Mouse (Mus musculus) liver, embryonic 14.5 days (tissue): ENCODE data around the gene 2900026A02Rik. TPM values are rescaled to one million over a fixed set of nuclear protein-coding genes. Genes with fewer than 3 reads are reported as not detected.

Experiments
- ATAC-seq: fragments of 200-750 bp; cut with Nextera tagmentation; 2 replicates; pipeline ENCODE4 v1.8.0; 2017; ENCODE audit warnings: moderate number of reproducible peaks, mild to moderate bottlenecking, moderate library complexity; ENCODE audit not compliant: insufficient read depth
- DNase-seq, 3 experiments: peaks; one replicate each; pipeline ENCODE4 v3.0.0-alpha.2; 2012 to 2013; ENCODE audit warnings: low read depth in 3 of 3, low spot score in 3 of 3
- H3K27ac ChIP-seq: fragments of 300-500 bp; sonication (generic); 2 replicates; pipeline ENCODE4 v1.5.1; 2014; ENCODE audit warnings: moderate library complexity, mild to moderate bottlenecking, control low read depth, inconsistent platforms
- H3K27me3 ChIP-seq: fragments of 300-500 bp; sonication (generic); 2 replicates; pipeline ENCODE4 v1.6.1; 2014; ENCODE audit warnings: mild to moderate bottlenecking, low read length, moderate library complexity; ENCODE audit not compliant: control insufficient read depth, insufficient read depth
- H3K36me3 ChIP-seq: fragments of 300-500 bp; sonication (generic); replicated peaks from 2 replicates; pipeline ENCODE4 v1.6.1; 2014; ENCODE audit warnings: low read depth; ENCODE audit not compliant: control insufficient read depth, insufficient read depth
- H3K4me1 ChIP-seq, 2 experiments: fragments of 200-500 bp in 1 of 2; fragments of 300-500 bp in 1 of 2; sonication (generic) in 1 of 2; replicated peaks; 2 replicates each; pipeline ENCODE4 v1.6.1; 2012 to 2014; ENCODE audit warnings: antibody characterized with exemption in 1 of 2, inconsistent platforms in 1 of 2, low read length in 1 of 2; ENCODE audit not compliant: control insufficient read depth in 2 of 2, insufficient read depth in 2 of 2
- H3K4me2 ChIP-seq: fragments of 300-500 bp; sonication (generic); 2 replicates; pipeline ENCODE4 v1.6.1; 2014; ENCODE audit warnings: low read depth, mild to moderate bottlenecking, control low read depth, moderate library complexity
- H3K4me3 ChIP-seq, 2 experiments: fragments of 200-500 bp in 1 of 2; fragments of 300-500 bp in 1 of 2; sonication (generic) in 1 of 2; 2 replicates each; pipeline ENCODE4 v1.5.1; 2012 to 2014; ENCODE audit warnings: low read depth in 2 of 2, low read length in 2 of 2, mild to moderate bottlenecking in 2 of 2, control low read depth in 1 of 2, inconsistent platforms in 1 of 2, moderate library complexity in 1 of 2; ENCODE audit not compliant: insufficient read depth in 1 of 2
- H3K9ac ChIP-seq: fragments of 300-500 bp; sonication (generic); replicated peaks from 2 replicates; pipeline ENCODE4 v1.6.1; 2014; ENCODE audit warnings: mild to moderate bottlenecking, control low read depth, moderate library complexity
- H3K9me3 ChIP-seq: fragments of 300-500 bp; sonication (generic); 2 replicates; pipeline ENCODE4 v1.6.1; 2016; ENCODE audit warnings: low read length, mixed read lengths; ENCODE audit not compliant: control insufficient read depth
- CTCF ChIP-seq: IDR thresholded peaks from 2 replicates; pipeline ENCODE4 v1.5.1; 2016; ENCODE audit warnings: antibody characterized with exemption, low read depth, control low read depth
- EP300 ChIP-seq: IDR thresholded peaks from 2 replicates; pipeline ENCODE4 v1.6.1; 2016; ENCODE audit warnings: antibody characterized with exemption, low read depth
- WGBS: fragments of 180-500 bp; shearing (Covaris S2); extraction: QIAGEN DNeasy Blood & Tissue Kit; methylation state at CpG from one replicate; pipeline ENCODE4 v1.1.7; 2014; ENCODE audit not compliant: insufficient replicate concordance; 5-methylcytosine and 5-hydroxymethylcytosine counted together
- polyA plus RNA-seq, 2 experiments: library from polyadenylated mRNA; depleted of rRNA in 1 of 2; stranded (reverse) in 1 of 2; unstranded in 1 of 2; fragments of >200 nt; fragmentation: Nextera tagmentation in 1 of 2; extraction: Ambion mirVana in 1 of 2; gene quantifications; 2 replicates each; pipeline versions ENCODE4 v1.2.1 to v1.2.3; 2012 to 2014

Gene 2900026A02Rik
- polyA plus RNA-seq, 2 experiments: 0.63 to 1.1 TPM

GRCm38 (mm10) chr5:113208048-113208447 is 13.0 kb downstream of the 2900026A02Rik start:
- no peaks in the 10 kb centered on the region for H3K36me3 ChIP-seq
- DNase-seq (no peak), ATAC-seq (no peak)
- no peak overlapping the region for H3K9ac ChIP-seq
- TF ChIP-seq CTCF: no peak
- TF ChIP-seq EP300: no peak
- no peaks in the 10 kb centered on the region for H3K27me3 ChIP-seq
- H3K27ac ChIP-seq: no peak overlapping the region
- H3K4me2 ChIP-seq: no peak overlapping the region
- H3K4me3 ChIP-seq: no peak overlapping the region
- 49% methylated on average over 4 of the region's 4 CpGs for WGBS
- H3K9me3 ChIP-seq: no peaks in the 10 kb centered on the region
- H3K4me1 ChIP-seq: peaks cover 2 to 14% of the 10 kb centered on the region in 2 experiments; a peak in 2 of 4 replicates

- ATAC-seq: no peak
- DNase-seq: no peak
- no peaks in the 10 kb centered on the region for H3K36me3 ChIP-seq
- H3K9me3 ChIP-seq: no peaks in the 10 kb centered on the region
- no peak overlapping the region for H3K27ac ChIP-seq
- TF ChIP-seq EP300 (no peak), CTCF (no peak)
- no peak overlapping the region for H3K4me3 ChIP-seq
- H3K4me2 ChIP-seq: no peak overlapping the region
- 18% methylated on average over 9 of the region's 9 CpGs for WGBS
- peaks cover 2 to 14% of the 10 kb centered on the region in 2 experiments; a peak in 2 of 4 replicates for H3K4me1 ChIP-seq
- H3K27me3 ChIP-seq: no peaks in the 10 kb centered on the region
- H3K9ac ChIP-seq: no peak overlapping the region
These were observed 14.2 kb downstream of the 2900026A02Rik start for GRCm38 (mm10) chr5:113206670-113207352.

GRCm38 (mm10) chr5:113204193-113204592 is 16.8 kb downstream of the 2900026A02Rik start:
- H3K36me3 ChIP-seq: no peaks in the 10 kb centered on the region
- H3K4me3 ChIP-seq: no peak overlapping the region
- TF ChIP-seq EP300 (no peak), CTCF (no peak)
- H3K27me3 ChIP-seq: no peaks in the 10 kb centered on the region
- H3K27ac ChIP-seq: no peak overlapping the region
- ATAC-seq (no peak), DNase-seq (no peak)
- H3K9me3 ChIP-seq: no peaks in the 10 kb centered on the region
- H3K9ac ChIP-seq: no peak overlapping the region
- 77% methylated on average over 9 of the region's 9 CpGs for WGBS
- H3K4me2 ChIP-seq: no peak overlapping the region
- H3K4me1 ChIP-seq: peaks cover 2 to 15% of the 10 kb centered on the region in 2 experiments; a peak in 2 of 4 replicates

GRCm38 (mm10) chr5:113199772-113200134 is 21.3 kb downstream of the 2900026A02Rik start:
- Histone ChIP-seq H3K9me3 (no peaks in the 10 kb centered on the region), H3K4me1 (peaks cover 0 to 7% of the 10 kb centered on the region in 2 experiments; a peak in 1 of 4 replicates), H3K36me3 (no peaks in the 10 kb centered on the region), H3K9ac (no peak overlapping the region), H3K27me3 (no peaks in the 10 kb centered on the region), H3K27ac (no peak overlapping the region), H3K4me3 (no peak overlapping the region), H3K4me2 (no peak overlapping the region)
- TF ChIP-seq EP300 (no peak), CTCF (no peak)
- ATAC-seq (no peak), DNase-seq (no peak)
- 70% methylated on average over 10 of the region's 10 CpGs for WGBS

GRCm38 (mm10) chr5:113199126-113199771 is 21.8 kb downstream of the 2900026A02Rik start:
- 48% methylated on average over 8 of the region's 8 CpGs for WGBS
- no peaks in the 10 kb centered on the region for H3K36me3 ChIP-seq
- H3K9ac ChIP-seq: no peak overlapping the region
- TF ChIP-seq CTCF (no peak), EP300 (no peak)
- no peak for ATAC-seq
- H3K4me1 ChIP-seq: peaks cover 0 to 7% of the 10 kb centered on the region in 2 experiments; a peak in 1 of 4 replicates
- DNase-seq: no peak
- H3K9me3 ChIP-seq: no peaks in the 10 kb centered on the region
- H3K27me3 ChIP-seq: no peaks in the 10 kb centered on the region
- no peak overlapping the region for H3K27ac ChIP-seq
- no peak overlapping the region for H3K4me3 ChIP-seq
- no peak overlapping the region for H3K4me2 ChIP-seq
